Mouse (Mus musculus) erythroblast, embryonic 14.5 days (primary cell): ENCODE measurements around the gene Vgll1.

ENCODE experiments used
- GATA1 ChIP-seq: IDR thresholded peaks from 2 replicates; pipeline ENCODE4 v1.6.1; 2012; ENCODE audit warnings: low read length, inconsistent platforms, mixed read lengths
- TAL1 ChIP-seq: IDR thresholded peaks from 3 replicates; pipeline ENCODE4 v1.6.1; 2012; ENCODE audit warnings: low read length, inconsistent platforms, mixed read lengths

DNA sequence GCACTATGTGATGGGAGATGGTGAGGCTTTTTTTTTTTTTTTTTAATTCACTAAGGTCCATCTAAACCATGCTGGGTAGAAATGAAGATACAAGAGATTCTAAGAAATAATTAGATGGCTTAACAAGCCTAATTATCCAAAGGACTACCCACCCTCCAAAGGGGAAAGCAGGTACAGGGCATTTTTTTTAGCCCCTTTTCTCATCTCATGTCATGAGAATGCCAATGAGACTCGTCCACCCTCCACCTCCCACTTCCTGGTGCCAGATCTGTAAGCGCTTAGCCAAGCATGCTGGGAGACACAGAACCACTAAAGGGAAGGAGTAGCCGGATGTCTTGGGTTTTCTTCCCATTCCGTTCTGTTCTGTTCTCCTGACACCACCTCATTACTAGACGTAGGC is 45.1 kb upstream of the Vgll1 start, which contains the start of gene Brs3:
- no peak for TF ChIP-seq GATA1
- TF ChIP-seq TAL1 = no peak
